Mouse (Mus musculus): ENCODE measurements around the gene 4921517D22Rik.

Gene 4921517D22Rik

DNA sequence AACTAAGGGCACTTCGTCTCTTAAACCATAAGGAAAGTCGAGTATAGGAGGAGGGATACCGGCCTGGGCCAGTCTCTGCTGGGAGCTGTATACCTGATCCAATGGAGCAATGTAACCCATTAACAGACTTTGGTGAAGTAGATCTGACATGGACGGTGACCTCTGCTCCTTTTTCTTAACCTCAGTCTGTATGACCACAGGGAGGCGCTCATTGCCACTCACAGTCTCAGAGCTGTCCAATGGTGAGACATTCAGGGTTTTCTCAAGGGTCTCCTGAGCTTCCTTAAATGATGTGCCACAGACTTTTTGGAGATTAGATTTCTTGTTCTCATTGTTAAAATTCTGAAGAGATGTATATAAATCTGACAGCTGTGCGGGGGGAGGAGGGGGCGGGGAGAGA lies 3.3 kb downstream of the 4921517D22Rik start:
- no peak for DNase-seq (ENCODE audit: low spot score in 2 of 2)

- DNase-seq (ENCODE audit: low spot score in 2 of 2), result no peak
Observed at GRCm38 (mm10) chr13:59689843-59690242, 4.1 kb downstream of the 4921517D22Rik start.

DNA sequence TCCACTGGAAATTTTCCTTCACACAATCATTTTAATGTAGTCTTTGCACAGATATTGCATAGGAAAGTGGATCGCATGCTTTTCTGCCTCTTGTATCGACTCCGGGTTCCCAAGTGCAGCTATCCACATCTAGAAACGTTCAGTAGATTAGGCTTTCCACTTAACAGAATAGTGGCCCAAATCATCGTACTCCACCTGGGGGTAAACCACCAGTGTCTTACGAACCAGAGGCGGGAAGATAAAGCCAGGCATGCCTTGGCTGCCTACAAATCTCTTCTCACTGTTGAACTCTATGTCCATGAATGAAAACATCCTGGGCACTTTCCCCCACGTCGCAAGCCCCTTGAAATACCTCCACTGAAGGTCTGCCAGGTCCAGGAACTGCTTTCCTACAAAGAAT lies 4.6 kb downstream of the 4921517D22Rik start:
- no peak for DNase-seq (ENCODE audit: low spot score in 2 of 2)

GRCm38 (mm10) chr13:59688338-59688770 lies 5.6 kb downstream of the 4921517D22Rik start:
- peak in 1 of 2 experiments; percentile 48 for DNase-seq (ENCODE audit: low spot score in 2 of 2)

GRCm38 (mm10) chr13:59685236-59685635 lies 8.7 kb downstream of the 4921517D22Rik start:
- DNase-seq (ENCODE audit: low spot score in 2 of 2), result no peak

- no peak for DNase-seq (ENCODE audit: low spot score in 2 of 2)
Observed at GRCm38 (mm10) chr13:59682629-59683028, 11.3 kb downstream of the 4921517D22Rik start.

DNA sequence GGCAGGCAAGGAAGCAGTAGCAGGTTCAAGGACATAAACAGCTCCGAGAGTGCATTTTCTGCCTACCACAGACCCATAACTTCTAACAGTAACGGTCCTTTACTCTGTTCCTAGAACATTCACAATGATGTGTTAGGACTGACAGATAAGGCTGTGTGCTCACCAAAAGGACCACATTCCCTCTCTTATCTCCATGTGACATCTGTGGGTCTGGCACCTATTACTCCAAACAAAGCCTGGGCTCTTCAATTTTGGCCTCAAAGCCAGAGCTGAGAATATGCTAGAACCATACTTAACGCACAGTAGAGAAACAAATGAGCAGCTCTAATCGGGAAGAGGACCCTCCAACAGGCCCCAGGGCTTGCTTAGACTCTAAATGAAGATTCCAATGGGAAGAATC lies 14.0 kb downstream of the 4921517D22Rik start:
- no peak for DNase-seq (ENCODE audit: low spot score in 2 of 2)

GRCm38 (mm10) chr13:59679306-59679705 lies 14.6 kb downstream of the 4921517D22Rik start:
- DNase-seq (ENCODE audit: low spot score in 2 of 2), result no peak

GRCm38 (mm10) chr13:59676316-59677229 lies 17.3 kb downstream of the 4921517D22Rik start:
- no peak for DNase-seq (ENCODE audit: low spot score in 2 of 2)

DNA sequence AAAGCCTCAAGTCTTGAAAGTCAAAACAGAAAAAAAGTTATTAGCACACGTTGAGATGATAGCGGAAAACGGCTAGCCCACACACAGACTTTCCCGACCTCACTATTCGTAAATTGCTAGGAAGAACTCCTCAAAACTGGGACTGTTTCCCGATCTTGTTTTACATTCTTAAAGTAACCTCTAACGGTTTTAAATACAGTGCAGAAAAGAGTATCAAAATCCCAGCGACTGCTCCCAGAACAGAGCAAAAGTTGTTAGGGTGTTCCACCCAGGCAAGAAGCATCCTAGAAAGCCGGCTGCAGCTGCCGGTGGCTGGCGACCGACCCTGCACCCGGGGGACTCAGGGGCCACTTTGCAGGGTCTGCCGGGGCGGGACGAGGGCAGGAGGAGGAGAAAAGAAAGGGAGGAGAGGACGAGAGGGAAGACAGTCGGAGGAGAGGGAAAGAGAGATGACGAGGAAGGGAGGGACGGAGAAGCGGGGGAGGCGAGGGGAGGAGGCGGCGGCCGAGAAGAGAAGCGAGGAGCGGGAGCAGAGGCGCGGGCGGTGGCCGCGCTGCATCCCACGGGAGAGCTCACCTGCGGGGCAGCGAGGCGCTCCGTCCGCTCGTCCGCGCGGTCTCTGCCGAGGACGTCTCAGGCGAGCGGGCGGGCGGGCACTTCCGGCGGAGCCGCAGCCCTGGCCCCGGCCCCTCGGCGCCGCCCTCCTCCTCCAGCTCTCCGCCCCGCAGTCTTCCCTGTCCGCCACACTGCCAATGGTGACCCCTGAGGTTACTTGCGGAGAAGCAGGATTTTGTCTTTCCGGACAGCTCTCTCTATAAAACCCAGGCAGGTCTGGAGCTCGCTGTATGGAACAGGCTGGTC lies 18.5 kb downstream of the 4921517D22Rik start, which contains the start of gene Golm1:
Gene Golm1, minus strand, starts transcription at position 661 of the 861 bp plus-strand sequence.
- DNase-seq (ENCODE audit: low spot score in 2 of 2), result peak; percentile 53 to 55

DNA sequence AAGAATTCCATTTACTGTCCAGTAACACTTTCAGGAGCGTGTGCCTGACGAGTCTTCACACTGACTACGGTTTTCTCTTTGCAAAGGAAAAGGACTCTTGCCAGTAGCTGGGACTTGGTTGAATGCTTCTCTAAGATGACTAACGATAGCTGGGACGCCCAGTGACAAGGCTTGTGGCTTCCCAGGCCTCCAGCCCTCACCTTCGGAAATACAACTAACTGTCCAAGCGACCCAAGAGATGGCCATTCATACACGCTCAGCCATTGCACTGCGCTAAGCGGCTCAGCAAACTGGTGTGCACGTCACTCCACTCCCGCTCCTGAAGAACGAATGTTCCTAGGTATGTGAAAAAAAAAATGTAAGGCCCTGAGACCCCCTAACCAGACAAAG lies 19.2 kb downstream of the 4921517D22Rik start:
- no peak for DNase-seq (ENCODE audit: low spot score in 2 of 2)

GRCm38 (mm10) chr13:59674215-59674614 lies 19.7 kb downstream of the 4921517D22Rik start:
- DNase-seq (ENCODE audit: low spot score in 2 of 2), result no peak

GRCm38 (mm10) chr13:59673597-59673996 lies 20.3 kb downstream of the 4921517D22Rik start:
- DNase-seq (ENCODE audit: low spot score in 2 of 2), result no peak

DNA sequence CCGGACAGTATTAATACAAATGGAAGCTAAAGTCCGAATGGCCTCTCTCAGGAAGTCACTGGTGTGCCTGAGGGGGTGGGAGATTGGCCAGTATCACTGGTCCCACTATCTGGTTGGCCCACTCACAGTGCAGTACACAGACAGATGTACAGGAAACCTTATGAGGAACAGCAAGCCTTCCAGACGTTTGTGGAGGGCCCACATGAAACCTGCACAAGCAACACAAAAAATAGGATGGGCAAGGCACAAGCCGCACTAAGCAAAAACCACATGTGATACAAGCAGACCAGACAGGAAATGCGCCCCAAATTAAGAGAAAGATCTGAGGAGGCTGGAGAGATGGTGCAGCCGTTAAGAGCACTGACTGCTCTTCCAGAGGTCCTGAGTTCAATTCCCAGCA lies 21.7 kb downstream of the 4921517D22Rik start:
- peak in 1 of 2 experiments; percentile 45 for DNase-seq (ENCODE audit: low spot score in 2 of 2)

GRCm38 (mm10) chr13:59671521-59671920 lies 22.4 kb downstream of the 4921517D22Rik start:
- no peak for DNase-seq (ENCODE audit: low spot score in 2 of 2)

GRCm38 (mm10) chr13:59669946-59670345 lies 24.0 kb downstream of the 4921517D22Rik start:
- no peak for DNase-seq (ENCODE audit: low spot score in 2 of 2)

DNA sequence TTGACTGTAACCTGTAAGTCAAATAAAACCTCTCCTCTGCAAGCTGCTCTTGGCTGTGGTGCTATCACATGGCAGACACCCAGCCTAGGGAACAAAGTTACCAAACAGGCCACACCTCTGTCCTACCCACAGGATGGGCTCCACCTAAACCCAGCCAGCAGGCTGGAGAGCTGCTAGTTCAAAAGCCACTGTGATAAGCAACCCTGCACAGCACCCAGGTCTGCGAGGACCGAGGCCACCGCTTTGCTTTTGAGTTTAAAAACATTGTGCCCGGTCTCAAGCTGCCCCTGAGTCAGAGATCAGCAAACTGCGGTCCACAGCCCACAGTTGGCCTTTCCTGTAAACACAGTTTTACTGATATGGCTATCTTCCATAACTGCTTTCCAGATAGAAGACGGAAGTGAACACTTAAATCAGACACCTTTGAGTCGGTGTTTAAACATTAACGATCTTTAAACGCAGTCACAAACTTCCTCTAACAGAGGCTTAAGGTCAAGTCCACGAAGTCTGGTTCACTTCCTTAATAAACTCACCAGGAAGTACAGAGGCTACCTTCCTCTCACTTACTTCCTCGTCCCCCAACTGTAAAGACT lies 25.3 kb downstream of the 4921517D22Rik start:
- no peak for DNase-seq (ENCODE audit: low spot score in 2 of 2)

DNA sequence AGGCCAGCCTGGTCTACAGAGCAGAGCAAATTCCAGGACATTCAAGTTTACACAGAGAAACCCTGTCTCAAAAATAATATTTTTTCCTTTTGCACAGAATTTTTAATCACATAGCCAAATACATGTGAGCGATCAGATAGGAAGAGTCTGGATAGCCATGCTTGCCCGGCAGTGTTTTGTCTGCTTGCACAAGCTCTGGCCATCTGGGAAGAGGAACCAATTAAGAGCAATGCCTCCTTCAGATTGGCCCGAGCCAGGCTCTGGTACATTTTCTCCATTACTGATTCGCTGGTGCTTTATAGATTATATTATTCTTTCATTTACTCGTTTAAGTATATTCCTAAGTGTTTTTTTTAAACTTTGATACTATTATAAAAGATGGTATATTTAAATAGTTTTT lies 26.1 kb downstream of the 4921517D22Rik start:
- no peak for DNase-seq (ENCODE audit: low spot score in 2 of 2)

GRCm38 (mm10) chr13:59663939-59664712 lies 29.8 kb downstream of the 4921517D22Rik start:
- no peak for DNase-seq (ENCODE audit: low spot score in 2 of 2)

GRCm38 (mm10) chr13:59661966-59662365 lies 31.9 kb downstream of the 4921517D22Rik start:
- DNase-seq (ENCODE audit: low spot score in 2 of 2), result no peak

DNA sequence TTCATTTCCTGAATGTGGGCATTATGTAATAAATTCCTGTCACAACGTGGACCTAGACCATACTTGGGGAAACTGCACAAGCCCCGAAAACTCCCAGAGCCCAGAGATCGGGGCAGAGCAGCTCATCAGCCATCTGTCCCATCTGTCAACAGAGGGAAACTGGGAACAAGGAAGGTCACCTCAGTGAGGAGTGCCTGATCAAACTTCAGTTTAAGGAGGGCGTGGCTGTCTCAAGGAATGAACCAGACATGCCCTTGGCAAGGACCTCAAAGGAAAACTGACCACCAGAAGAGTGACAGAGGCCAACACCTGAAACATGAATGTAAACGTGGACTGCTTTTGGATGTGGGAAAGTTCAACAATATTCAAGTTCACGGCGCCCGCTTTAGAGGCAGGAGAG lies 32.5 kb downstream of the 4921517D22Rik start:
- DNase-seq (ENCODE audit: low spot score in 2 of 2), result no peak
